Mouse (Mus musculus): ENCODE results near the gene Kifc5b.
"Not testable (repeated sequence)": the region's sequence is repeated elsewhere in the genome, so short reads cannot be mapped to it uniquely, and the experiment has no call there.

Kifc5b gene

DNA sequence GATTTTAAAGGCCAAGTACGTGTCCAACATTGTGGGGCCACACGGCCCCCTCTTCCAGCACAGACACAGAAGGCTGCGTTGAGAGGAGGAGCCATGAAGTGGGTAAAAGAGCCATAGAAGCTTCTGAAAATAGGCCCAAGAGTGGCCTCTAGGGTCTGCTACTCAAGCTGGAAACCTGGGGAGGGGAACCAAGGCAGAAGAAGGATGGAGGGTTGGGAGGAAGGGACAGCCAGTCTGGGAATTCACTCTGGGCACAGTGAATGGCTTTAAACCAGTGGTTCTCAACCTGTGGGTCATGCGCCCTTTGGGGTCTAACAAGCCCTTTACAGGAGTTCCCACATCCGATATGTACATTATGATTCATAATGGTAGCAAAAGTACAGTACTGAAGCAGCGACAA lies 52.4 kb downstream of the Kifc5b start:
- in situ Hi-C loops (cut with MboI, MseI) = no loop called here

DNA sequence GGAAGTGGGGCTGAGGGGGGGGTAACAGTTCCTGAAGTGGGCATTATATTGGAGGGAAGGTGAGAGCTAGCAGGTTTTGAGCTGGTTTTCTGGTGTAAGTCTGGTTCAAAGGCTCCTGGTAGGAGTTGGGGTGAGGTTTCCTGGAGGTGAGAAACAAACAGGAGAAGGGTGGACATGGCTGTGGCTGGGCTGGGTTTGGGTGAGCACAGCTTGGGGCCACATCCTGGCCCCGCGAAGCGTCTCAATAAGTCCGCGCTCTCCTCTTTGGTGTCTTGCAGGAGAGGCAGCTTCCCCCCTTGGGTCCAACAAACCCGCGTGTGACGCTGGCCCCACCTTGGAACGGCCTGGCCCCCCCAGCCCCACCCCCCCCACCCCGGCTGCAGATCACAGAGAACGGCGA lies 53.3 kb downstream of the Kifc5b start:
- in situ Hi-C loops (cut with MboI, MseI) = loop anchor here (5.0 kb wide), 1 partner anchor 48 kb away; no protein-coding TSS in a partner anchor

- in situ Hi-C loops (cut with MboI, MseI) = loop anchor here (5.0 kb wide), 1 partner anchor 49 kb away; no protein-coding TSS in a partner anchor
Measured at GRCm38 (mm10) chr17:26971247-26971905, 54.5 kb downstream of the Kifc5b start.

DNA sequence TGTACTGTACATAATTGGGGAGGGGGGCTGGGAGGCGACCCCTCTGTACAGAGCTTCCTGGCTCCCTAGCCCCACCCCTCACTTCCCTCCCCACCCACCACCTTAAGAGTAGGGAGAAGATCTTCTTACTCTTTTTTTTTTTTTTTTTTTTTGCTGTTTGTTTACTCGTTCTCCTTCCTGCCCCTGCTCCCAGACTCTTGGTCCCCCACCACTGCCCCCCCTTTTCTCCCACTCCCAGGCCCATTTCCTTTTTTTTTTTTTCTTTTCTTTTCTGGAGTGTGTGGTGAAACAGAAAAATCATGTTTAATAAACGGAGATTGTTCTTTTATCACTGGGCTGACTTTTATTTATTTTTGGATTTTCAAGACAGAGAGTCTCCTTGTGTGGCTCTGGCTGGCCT lies 55.2 kb downstream of the Kifc5b start:
- in situ Hi-C loops (cut with MboI, MseI) = loop anchor here (5.0 kb wide), 1 partner anchor 50 kb away; no protein-coding TSS in a partner anchor

DNA sequence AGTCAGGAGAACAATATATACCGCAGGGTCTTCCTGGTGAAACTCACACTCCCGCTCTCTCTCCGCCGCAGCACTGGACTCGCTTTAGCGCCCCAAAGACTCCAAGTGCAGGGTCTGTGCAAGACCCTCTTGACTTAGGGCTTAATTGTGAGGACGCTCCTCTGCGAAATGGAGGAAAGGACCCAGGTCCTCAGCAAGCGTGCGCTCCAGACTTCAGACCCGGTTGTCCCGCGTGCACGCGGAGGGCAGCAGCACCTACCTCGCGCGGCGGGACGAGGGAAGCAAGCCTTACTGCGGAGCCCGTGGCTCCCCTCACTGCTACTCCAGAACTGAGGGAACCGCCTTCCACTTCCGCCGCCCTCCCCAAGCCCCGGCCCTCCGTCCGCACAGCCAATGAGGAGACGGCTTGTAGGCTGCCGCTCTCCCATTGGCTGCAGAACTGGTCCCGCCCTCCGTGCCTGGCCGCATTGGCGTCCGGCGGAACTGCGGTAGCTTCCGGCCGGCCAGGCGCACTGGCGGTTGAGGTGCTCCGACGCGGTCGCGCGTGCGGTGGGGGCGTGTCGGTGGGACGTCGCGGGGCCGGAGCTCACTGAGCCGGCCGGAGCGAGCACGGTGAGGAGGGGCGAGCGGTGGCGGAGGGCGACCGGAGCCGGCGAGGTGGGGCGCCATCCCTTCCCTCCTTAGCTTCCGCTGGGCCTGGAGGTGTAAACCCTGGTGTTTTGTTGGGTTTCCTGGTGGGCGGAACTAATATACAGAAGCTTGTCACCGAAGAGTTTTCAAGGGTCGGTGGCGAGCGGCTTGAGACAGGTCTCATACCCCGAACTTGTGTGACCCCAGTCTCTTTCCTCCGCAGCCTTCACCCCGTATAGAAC lies 56.0 kb downstream of the Kifc5b start, which contains the start of gene Zbtb9:
Zbtb9 (plus strand) TSS at position 465 of the 872 bp plus-strand sequence.
- in situ Hi-C loops (cut with MboI, MseI) = loop anchor here (5.0 kb wide), 1 partner anchor 51 kb away; no protein-coding TSS in a partner anchor

DNA sequence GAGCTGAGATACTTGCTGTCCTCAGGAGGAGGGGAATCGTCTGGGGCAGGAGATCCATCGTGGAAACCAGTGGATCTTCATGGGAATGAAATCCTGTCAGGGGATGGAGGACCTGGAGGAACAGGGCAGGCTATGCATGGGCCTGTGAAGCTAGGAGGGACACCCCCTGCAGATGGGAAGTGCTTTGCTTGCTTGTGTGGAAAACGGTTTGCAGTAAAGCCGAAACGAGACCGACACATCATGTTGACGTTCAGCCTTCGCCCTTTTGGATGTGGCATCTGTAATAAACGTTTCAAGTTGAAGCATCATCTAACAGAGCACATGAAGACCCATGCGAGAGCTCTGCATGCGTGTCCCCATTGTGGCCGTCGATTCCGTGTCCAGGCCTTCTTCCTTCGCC lies 57.7 kb downstream of the Kifc5b start:
- in situ Hi-C loops (cut with MboI, MseI) = loop anchor here (5.0 kb wide), 1 partner anchor 52 kb away; no protein-coding TSS in a partner anchor

- in situ Hi-C loops (cut with MboI, MseI) = no loop called here
Measured at GRCm38 (mm10) chr17:26975415-26975814, 58.5 kb downstream of the Kifc5b start.

GRCm38 (mm10) chr17:26977354-26977753 lies 60.5 kb downstream of the Kifc5b start:
- in situ Hi-C loops (cut with MboI, MseI) = not testable (repeated sequence)

GRCm38 (mm10) chr17:26979426-26979825 lies 62.5 kb downstream of the Kifc5b start:
- in situ Hi-C loops (cut with MboI, MseI) = no loop called here

GRCm38 (mm10) chr17:26981050-26981449 lies 64.2 kb downstream of the Kifc5b start:
- in situ Hi-C loops (cut with MboI, MseI) = no loop called here
